Mouse (Mus musculus): ENCODE results near the gene Stk4.
A peak's percentile ranks its signal among the peaks of the same experiment; 100 is the strongest.

The Stk4 gene

GRCm38 (mm10) chr2:164127297-164127696, 57.2 kb downstream of the Stk4 start:
- no peak for DNase-seq (ENCODE audit: low read depth, low spot score)

GRCm38 (mm10) chr2:164128576-164129411, 58.7 kb downstream of the Stk4 start:
- no peak for DNase-seq (ENCODE audit: low read depth, low spot score)

GRCm38 (mm10) chr2:164131586-164131985, 61.5 kb downstream of the Stk4 start:
- no peak for DNase-seq (ENCODE audit: low read depth, low spot score)

GRCm38 (mm10) chr2:164134563-164134962, 64.4 kb downstream of the Stk4 start:
- no peak for DNase-seq (ENCODE audit: low read depth, low spot score)

GRCm38 (mm10) chr2:164135367-164135766, 65.2 kb downstream of the Stk4 start:
- no peak for DNase-seq (ENCODE audit: low read depth, low spot score)

- no peak for DNase-seq (ENCODE audit: low read depth, low spot score)
These were observed 66.3 kb downstream of the Stk4 start for GRCm38 (mm10) chr2:164136393-164136792.

- DNase-seq (ENCODE audit: low read depth, low spot score) = no peak
These were observed 67.6 kb downstream of the Stk4 start for GRCm38 (mm10) chr2:164137754-164138153.

- DNase-seq (ENCODE audit: low read depth, low spot score) = no peak
These were observed 71.9 kb downstream of the Stk4 start for GRCm38 (mm10) chr2:164142021-164142420.

GRCm38 (mm10) chr2:164144025-164144424, 73.9 kb downstream of the Stk4 start:
- DNase-seq (ENCODE audit: low read depth, low spot score) = no peak

GRCm38 (mm10) chr2:164144541-164144940, 74.4 kb downstream of the Stk4 start:
- no peak for DNase-seq (ENCODE audit: low read depth, low spot score)

GRCm38 (mm10) chr2:164146556-164146955, 76.4 kb downstream of the Stk4 start:
- DNase-seq (ENCODE audit: low read depth, low spot score) = no peak

GRCm38 (mm10) chr2:164150086-164150760, 80.1 kb downstream of the Stk4 start:
- DNase-seq (ENCODE audit: low read depth, low spot score) = no peak

GRCm38 (mm10) chr2:164152341-164152740, 82.2 kb downstream of the Stk4 start:
- DNase-seq (ENCODE audit: low read depth, low spot score) = no peak

GRCm38 (mm10) chr2:164154007-164154406, 83.9 kb downstream of the Stk4 start:
- no peak for DNase-seq (ENCODE audit: low read depth, low spot score)

GRCm38 (mm10) chr2:164156158-164156557, 86.0 kb downstream of the Stk4 start:
- no peak for DNase-seq (ENCODE audit: low read depth, low spot score)

GRCm38 (mm10) chr2:164158838-164159237, 88.7 kb downstream of the Stk4 start:
- DNase-seq (ENCODE audit: low read depth, low spot score) = no peak

GRCm38 (mm10) chr2:164161515-164162055, 91.5 kb downstream of the Stk4 start:
- DNase-seq (ENCODE audit: low read depth, low spot score) = no peak

- DNase-seq (ENCODE audit: low read depth, low spot score) = no peak
These were observed 94.8 kb downstream of the Stk4 start for GRCm38 (mm10) chr2:164164941-164165340.

- no peak for DNase-seq (ENCODE audit: low read depth, low spot score)
These were observed 97.8 kb downstream of the Stk4 start for GRCm38 (mm10) chr2:164167752-164168570.

- peak; percentile 69 for DNase-seq (ENCODE audit: low read depth, low spot score)
These were observed 98.4 kb downstream of the Stk4 start for GRCm38 (mm10) chr2:164168571-164168946.

- DNase-seq (ENCODE audit: low read depth, low spot score) = no peak
These were observed 100.2 kb downstream of the Stk4 start for GRCm38 (mm10) chr2:164170326-164170725.

GRCm38 (mm10) chr2:164170902-164171301, 100.8 kb downstream of the Stk4 start, which contains the start of gene Kcns1:
Gene Kcns1 (minus strand): TSS chr2:164171113.
- no peak for DNase-seq (ENCODE audit: low read depth, low spot score)

Data from CD4-positive, CD25-positive, alpha-beta regulatory T cell, adult 2 months (primary cell).